Mouse (Mus musculus) liver, embryonic 16.5 days (tissue): ENCODE results near the gene Zfp60. TPM values are rescaled to one million over a fixed set of nuclear protein-coding genes. Genes with fewer than 3 reads are reported as not detected.

Experiments
- polyA plus RNA-seq: library from polyadenylated mRNA; unstranded; fragments of >200 nt; fragmentation: Nextera tagmentation; extraction: Ambion mirVana; gene quantifications from 2 replicates; pipeline ENCODE4 v1.2.1, GENCODE M21; 2015

The Zfp60 gene
- polyA plus RNA-seq, 1 experiment from 2014 or later: 4.1 TPM

Other genes starting within 250 kb of the Zfp60 start
- 29.2 and 31.6 TPM in 2 replicates for gene Sertad1, start 244.5 kb upstream of the Zfp60 start, polyA plus RNA-seq
- gene Prx, start 232.1 kb upstream of the Zfp60 start, polyA plus RNA-seq: 0.74 and 0.81 TPM in 2 replicates
- 0.09 TPM in 1 of 2 replicates, not detected in the other for gene Hipk4, start 208.1 kb upstream of the Zfp60 start, polyA plus RNA-seq
- gene Pld3, start 178.2 kb upstream of the Zfp60 start, polyA plus RNA-seq: 85.0 and 101 TPM in 2 replicates
- 15.6 and 16.1 TPM in 2 replicates for gene 2310022A10Rik, start 178.2 kb upstream of the Zfp60 start, polyA plus RNA-seq
- 24.8 and 26.3 TPM in 2 replicates for gene Akt2, start 139.8 kb upstream of the Zfp60 start, polyA plus RNA-seq
- gene Ttc9b, start 77.5 kb upstream of the Zfp60 start, polyA plus RNA-seq: not detected in 2 replicates
- 1.1 and 1.4 TPM in 2 replicates for gene Map3k10, start 56.8 kb upstream of the Zfp60 start, polyA plus RNA-seq
- 0.58 and 0.68 TPM in 2 replicates for gene Zfp607b, start 42.0 kb upstream of the Zfp60 start, polyA plus RNA-seq
- 0.55 and 0.58 TPM in 2 replicates for gene Zfp626, start 75.8 kb downstream of the Zfp60 start, polyA plus RNA-seq
- 1.3 and 1.4 TPM in 2 replicates for gene Zfp59, start 107.2 kb downstream of the Zfp60 start, polyA plus RNA-seq
- gene Zfp607a, start 126.1 kb downstream of the Zfp60 start, polyA plus RNA-seq: 0.81 and 1.1 TPM in 2 replicates
- 1.2 and 1.5 TPM in 2 replicates for gene Zfp974, start 198.1 kb downstream of the Zfp60 start, polyA plus RNA-seq
- gene Zfp780b, start 247.8 kb downstream of the Zfp60 start, polyA plus RNA-seq: 4.6 and 4.7 TPM in 2 replicates